29 mouse cellular contexts compared by ENCODE assay signal in the genomic region with DNA sequence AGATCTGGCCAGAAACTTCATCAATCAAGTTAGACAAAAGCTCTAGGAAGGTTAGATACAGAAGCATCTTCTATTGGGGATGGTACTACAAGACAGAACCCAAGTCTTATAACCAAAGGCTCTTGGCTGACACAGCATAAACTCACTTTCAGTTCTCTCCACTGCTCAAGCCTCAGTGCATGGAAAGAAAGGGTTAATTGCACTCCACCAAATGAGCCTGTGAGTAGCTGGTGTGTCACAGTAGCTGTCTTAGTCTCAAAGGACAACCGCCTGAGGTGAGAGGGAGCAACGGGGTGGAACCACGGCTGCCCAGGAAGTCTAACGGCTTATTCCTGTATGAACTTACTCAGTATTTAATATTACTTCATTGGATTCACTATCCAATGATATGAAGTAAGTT. TPM values are rescaled to one million over a fixed set of nuclear protein-coding genes. Genes with fewer than 3 reads are reported as not detected.
DNase-seq lines count a peak whose midpoint lies in the region; ATAC-seq and TF ChIP-seq lines count a peak whose summit lies in the region.
"Had no signal": no experiment of that assay in that cellular context is flagged by ENCODE, and none has a peak within 500 bp of the region (broad histone marks: within the 10 kb centered on the region; RNA-seq: fewer than 3 reads in every experiment).

No protein-coding gene starts in this region.

- peaks cover 19% of the 10 kb centered on the region for H3K4me1 ChIP-seq in thymus, adult 2 months (replicated peaks; ENCODE audit: control insufficient read depth, insufficient read depth, low read length)
- H3K4me1 ChIP-seq in midbrain, embryonic 10.5 days, result no peaks in the 10 kb centered on the region
- H3K4me1 ChIP-seq: midbrain, embryonic 12.5 days; stomach, embryonic 15.5 days had no signal

- no peak for TF ChIP-seq CTCF in thymus, adult 2 months (IDR thresholded peaks at IDR 0.05; ENCODE audit: borderline replicate concordance, control insufficient read depth, extremely low read depth, insufficient read depth, low read length, poor library complexity)

- H3K27ac ChIP-seq in thymus, adult 2 months (ENCODE audit: control insufficient read depth, insufficient read depth, low read length), result peak overlapping the region; percentile 38; the same call in 1 of the 2 replicates
- H3K27ac ChIP-seq in midbrain, embryonic 10.5 days (replicated peaks), result no peak overlapping the region
- H3K27ac ChIP-seq: hindbrain, embryonic 14.5 days; liver, embryonic 15.5 days; lung, embryonic 15.5 days; midbrain, embryonic 12.5 days; neural tube, embryonic 12.5 days; stomach, embryonic 15.5 days had no signal

- no peak for DNase-seq in thymus, adult 2 months
- no peak for DNase-seq in thymus, adult 18-20 months
- DNase-seq in splenic B cell, adult 2 months (ENCODE audit: low read depth, low spot score), result peak; percentile 63
- no peak for DNase-seq in layer of hippocampus, adult 11-12 months (ENCODE audit: low spot score)
- DNase-seq in midbrain, embryonic 10.5 days (ENCODE audit: low spot score), result no peak
- DNase-seq: adrenal gland, postnatal 10 days; cerebellum, adult 8-10 months; cerebellum, postnatal 36 days; gastrocnemius, postnatal 25 days; heart, adult 18-20 months; heart, postnatal 4 days; kidney, adult 11 months; kidney, postnatal 10 days; layer of hippocampus, adult 9-11 months; right cerebral cortex, postnatal 14 days; thymus, postnatal 4 days had no signal

- H3K9me3 ChIP-seq in midbrain, embryonic 10.5 days (replicated peaks), result no peaks in the 10 kb centered on the region
- H3K9me3 ChIP-seq: heart, embryonic 12.5 days; liver, embryonic 15.5 days; lung, embryonic 15.5 days; midbrain, embryonic 12.5 days; neural tube, embryonic 12.5 days; stomach, embryonic 15.5 days had no signal

- no peak for TF ChIP-seq POLR2A in thymus, adult 2 months (IDR thresholded peaks at IDR 0.05; ENCODE audit: control insufficient read depth, extremely low read depth, insufficient read depth, low read length, poor library complexity)

- H3K27me3 ChIP-seq in thymus, adult 2 months (ENCODE audit: control insufficient read depth, insufficient read depth, low read length), result no peaks in the 10 kb centered on the region
- H3K27me3 ChIP-seq in splenic B cell, adult 2 months (ENCODE audit: control insufficient read depth, insufficient read depth, low read length, poor library complexity, severe bottlenecking), result no peaks in the 10 kb centered on the region
- no peaks in the 10 kb centered on the region for H3K27me3 ChIP-seq in midbrain, embryonic 10.5 days (ENCODE audit: low read depth, poor library complexity, severe bottlenecking)
- H3K27me3 ChIP-seq: heart, embryonic 12.5 days; liver, embryonic 15.5 days; lung, embryonic 15.5 days; midbrain, embryonic 12.5 days; neural tube, embryonic 12.5 days; stomach, embryonic 15.5 days had no signal

- peak; percentile 43 for ATAC-seq in CD4-positive, CD25-positive, alpha-beta regulatory T cell, adult 4 months
- peak; percentile 17 for ATAC-seq in activated CD4-positive, CD25-positive, alpha-beta regulatory T cell, adult 4 months
- ATAC-seq: forebrain, embryonic 16.5 days; inflammation-experienced regulatory T-cells, adult 6 months had no signal

- H3K4me3 ChIP-seq in thymus, adult 2 months (ENCODE audit: control insufficient read depth, insufficient read depth, low read length), result peak overlapping the region; percentile 30; the same call in 1 of the 2 replicates
- no peak overlapping the region for H3K4me3 ChIP-seq in midbrain, embryonic 10.5 days
- H3K4me3 ChIP-seq: erythroblast, embryonic 14.5 days; heart, embryonic 12.5 days; liver, embryonic 15.5 days; lung, embryonic 15.5 days; midbrain, embryonic 12.5 days; myocyte; neural tube, embryonic 12.5 days; stomach, embryonic 15.5 days had no signal

- H3K36me3 ChIP-seq in thymus, adult 2 months (ENCODE audit: control insufficient read depth, insufficient read depth, low read length), result peaks cover 13% of the 10 kb centered on the region
- H3K36me3 ChIP-seq in splenic B cell, adult 2 months (ENCODE audit: control insufficient read depth, insufficient read depth, low read length, poor library complexity, severe bottlenecking), result no peaks in the 10 kb centered on the region; the same call in 1 of the 2 replicates
- no peaks in the 10 kb centered on the region for H3K36me3 ChIP-seq in midbrain, embryonic 10.5 days
- H3K36me3 ChIP-seq: heart, embryonic 12.5 days; midbrain, embryonic 12.5 days; neural tube, embryonic 12.5 days had no signal

- WGBS in thymus, adult 2 months, result 3% methylated on average over 4 of the region's 4 CpGs
- WGBS in midbrain, embryonic 10.5 days, result 24% methylated on average over 4 of the region's 4 CpGs

RNA-seq across cellular contexts. Expression of a gene that starts 33.4 kb away (rescaled TPM):
- polyA plus RNA-seq in thymus, adult 2 months (2012; rRNA removed), result 103 and 114 TPM in 2 replicates
- polyA plus RNA-seq in CD4-positive, CD25-positive, alpha-beta regulatory T cell, adult 4 months (2017; shearing (Covaris generic)), result 100 to 1,000 TPM in 1 of 2 experiments, 10 to 100 TPM in 1; 98.0 to 104 TPM
- 10 to 100 TPM; 76.0 to 97.1 TPM for polyA plus RNA-seq in activated CD4-positive, CD25-positive, alpha-beta regulatory T cell, adult 4 months (2017; shearing (Covaris generic))
- polyA plus RNA-seq in midbrain, embryonic 10.5 days (2016; fragmentation: Nextera tagmentation; extraction: Ambion mirVana), result 110 and 116 TPM in 2 replicates
